Mouse (Mus musculus): ENCODE results near the gene Gm49486. TPM values are rescaled to one million over a fixed set of nuclear protein-coding genes. Genes with fewer than 3 reads are reported as not detected.

The Gm49486 gene
- polyA plus RNA-seq, 1 experiment from 2014 or later, result 0.61 TPM

DNA sequence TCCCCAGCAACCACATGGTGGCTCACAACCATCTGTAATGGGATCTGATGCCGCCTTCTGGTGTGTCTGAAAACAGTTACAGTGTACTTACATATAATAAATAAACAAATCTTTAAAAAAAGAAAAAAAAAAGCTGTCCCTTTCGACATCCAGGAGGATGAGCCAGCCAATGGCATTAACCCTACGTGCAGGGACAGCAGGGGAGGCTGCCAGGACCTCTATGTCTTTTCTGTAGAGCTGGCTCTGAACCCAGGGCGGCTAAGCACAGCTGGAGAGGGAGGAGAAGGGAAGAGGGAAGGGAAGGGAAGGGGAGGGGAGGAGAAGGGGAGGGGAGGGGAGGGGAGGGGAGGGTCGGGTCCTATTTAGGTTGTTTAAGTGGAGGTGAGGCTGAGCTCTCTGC, 75.6 kb downstream of the Gm49486 start:
- Histone ChIP-seq H3K4me1 (ENCODE audit: control insufficient read depth, insufficient read depth, low read length) (no peaks in the 10 kb centered on the region), H3K9ac (ENCODE audit: low read depth, low read length) (no peak overlapping the region), H3K9me3 (ENCODE audit: control insufficient read depth, low read length) (no peaks in the 10 kb centered on the region), H3K27me3 (ENCODE audit: control insufficient read depth, insufficient read depth, low read length) (no peaks in the 10 kb centered on the region; the same call in 1 of the 2 replicates), H3K27ac (ENCODE audit: low read depth, low read length) (no peak overlapping the region), H3K36me3 (ENCODE audit: control insufficient read depth, insufficient read depth, low read length) (peaks cover 13% of the 10 kb centered on the region; the same call in 1 of the 2 replicates), H3K4me2 (replicated peaks; ENCODE audit: low read depth, low read length) (no peak overlapping the region), H3K4me3 (ENCODE audit: low read length) (no peak overlapping the region)
- no peak for ATAC-seq (ENCODE audit: low FRiP score, low TSS enrichment)
- 70% methylated on average over 5 of the region's 5 CpGs for WGBS

DNA sequence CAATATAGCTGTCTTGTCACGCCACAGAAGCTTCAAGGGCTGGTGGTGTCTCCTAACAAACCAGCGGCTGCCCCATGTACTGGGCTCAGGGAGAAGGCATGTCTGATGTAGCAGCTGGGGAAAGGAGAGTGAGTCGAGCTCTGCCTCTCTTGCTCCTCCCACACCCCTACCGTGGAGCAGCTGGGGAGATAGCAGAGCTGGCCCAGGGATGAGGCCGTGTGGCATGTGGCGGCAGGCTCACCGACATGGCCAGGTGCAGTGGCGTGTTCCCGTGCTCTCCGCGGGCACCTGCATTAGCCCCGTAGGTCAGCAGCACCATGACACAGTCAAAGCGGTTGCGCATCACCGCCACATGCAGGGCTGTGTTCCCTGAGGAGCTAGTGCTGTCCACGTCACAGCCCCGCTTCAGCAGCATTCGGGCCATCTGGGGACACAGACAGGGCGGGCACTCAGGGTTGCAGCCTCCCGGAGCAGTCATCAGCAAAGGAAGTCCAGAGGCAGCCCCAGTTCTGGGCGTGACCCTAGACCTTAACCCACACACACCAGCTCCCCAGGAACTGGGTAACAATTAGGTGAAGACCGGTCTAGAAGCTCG, 76.9 kb downstream of the Gm49486 start:
- Histone ChIP-seq H3K27ac (ENCODE audit: low read depth, low read length) (no peak overlapping the region), H3K27me3 (ENCODE audit: control insufficient read depth, insufficient read depth, low read length) (no peaks in the 10 kb centered on the region; the same call in 1 of the 2 replicates), H3K4me2 (replicated peaks; ENCODE audit: low read depth, low read length) (no peak overlapping the region), H3K4me1 (ENCODE audit: control insufficient read depth, insufficient read depth, low read length) (no peaks in the 10 kb centered on the region), H3K4me3 (ENCODE audit: low read length) (no peak overlapping the region), H3K9ac (ENCODE audit: low read depth, low read length) (no peak overlapping the region), H3K36me3 (ENCODE audit: control insufficient read depth, insufficient read depth, low read length) (peaks cover 18% of the 10 kb centered on the region; the same call in 1 of the 2 replicates), H3K9me3 (ENCODE audit: control insufficient read depth, low read length) (no peaks in the 10 kb centered on the region)
- ATAC-seq (ENCODE audit: low FRiP score, low TSS enrichment), result no peak
- 81% methylated on average over 23 of the region's 23 CpGs for whole genome bisulfite sequencing

Other genes with a start within 250 kb of the Gm49486 start
- 137 and 306 TPM in 2 replicates for gene H1f0, start 200.9 kb upstream of the Gm49486 start, polyA plus RNA-seq (2014; fragmentation: Nextera tagmentation; extraction: Ambion mirVana)
- gene Galr3, start 187.5 kb upstream of the Gm49486 start, polyA plus RNA-seq (2014; fragmentation: Nextera tagmentation; extraction: Ambion mirVana), result 0.28 TPM in 1 of 2 replicates, not detected in the other
- 48.6 and 54.2 TPM in 2 replicates for gene Ankrd54, start 166.5 kb upstream of the Gm49486 start, polyA plus RNA-seq (2014; fragmentation: Nextera tagmentation; extraction: Ambion mirVana)
- 207 and 265 TPM in 2 replicates for gene Eif3l, start 154.2 kb upstream of the Gm49486 start, polyA plus RNA-seq (2014; fragmentation: Nextera tagmentation; extraction: Ambion mirVana)
- 6.5 and 7.2 TPM in 2 replicates for gene Micall1, start 120.5 kb upstream of the Gm49486 start, polyA plus RNA-seq (2014; fragmentation: Nextera tagmentation; extraction: Ambion mirVana)
- gene Polr2f, start 88.4 kb upstream of the Gm49486 start, polyA plus RNA-seq (2014; fragmentation: Nextera tagmentation; extraction: Ambion mirVana), result 352 and 434 TPM in 2 replicates
- 7.1 and 8.8 TPM in 2 replicates for gene 1700088E04Rik, start 88.1 kb upstream of the Gm49486 start, polyA plus RNA-seq (2014; fragmentation: Nextera tagmentation; extraction: Ambion mirVana)
- gene Sox10, start 64.2 kb upstream of the Gm49486 start, polyA plus RNA-seq (2014; fragmentation: Nextera tagmentation; extraction: Ambion mirVana), result 0.21 and 0.22 TPM in 2 replicates
- gene Pick1, start 218 bp upstream of the Gm49486 start, polyA plus RNA-seq (2014; fragmentation: Nextera tagmentation; extraction: Ambion mirVana), result 25.8 and 31.4 TPM in 2 replicates
- gene Slc16a8, start 25.4 kb downstream of the Gm49486 start, polyA plus RNA-seq (2014; fragmentation: Nextera tagmentation; extraction: Ambion mirVana), result 0.39 and 0.50 TPM in 2 replicates
- gene Baiap2l2, start 56.1 kb downstream of the Gm49486 start, polyA plus RNA-seq (2014; fragmentation: Nextera tagmentation; extraction: Ambion mirVana), result 6.1 and 10.3 TPM in 2 replicates
- 10.9 and 17.0 TPM in 2 replicates for gene Pla2g6, start 99.0 kb downstream of the Gm49486 start, polyA plus RNA-seq (2014; fragmentation: Nextera tagmentation; extraction: Ambion mirVana)
- gene Maff, start 117.2 kb downstream of the Gm49486 start, polyA plus RNA-seq (2014; fragmentation: Nextera tagmentation; extraction: Ambion mirVana), result 3.4 and 3.6 TPM in 2 replicates
- 45.8 and 63.1 TPM in 2 replicates for gene Tmem184b, start 174.2 kb downstream of the Gm49486 start, polyA plus RNA-seq (2014; fragmentation: Nextera tagmentation; extraction: Ambion mirVana)
- 88.8 and 107 TPM in 2 replicates for gene Csnk1e, start 226.2 kb downstream of the Gm49486 start, polyA plus RNA-seq (2014; fragmentation: Nextera tagmentation; extraction: Ambion mirVana)

Data from kidney, embryonic 14.5 days (tissue).